Mouse (Mus musculus) common myeloid progenitor, adult 5-6 weeks (primary cell): Measurements from ENCODE around the gene Metap1d. TPM values are rescaled to one million over a fixed set of nuclear protein-coding genes. Genes with fewer than 3 reads are reported as not detected.

ENCODE experiments used
- ATAC-seq: replicated peaks from 2 replicates; pipeline ENCODE4 v1.8.0; 2016; ENCODE audit warnings: low read depth, mild to moderate bottlenecking, moderate TSS enrichment, inconsistent platforms; ENCODE audit not compliant: poor library complexity, severe bottlenecking
- total RNA-seq: library from RNA; stranded (forward); fragments of 200-1000, 187-1606 nt; gene quantifications from 2 replicates; pipeline ENCODE4 v1.2.3, GENCODE M21; 2017

Gene Metap1d
- total RNA-seq, 1 experiment from 2014 or later: 40.4 TPM

- no peak for ATAC-seq
These were observed 89.8 kb downstream of the Metap1d start for GRCm38 (mm10) chr2:71542816-71543301.

- ATAC-seq: no peak
These were observed 90.5 kb downstream of the Metap1d start for GRCm38 (mm10) chr2:71543531-71543930.

GRCm38 (mm10) chr2:71543948-71544347, 90.9 kb downstream of the Metap1d start:
- no peak for ATAC-seq

DNA sequence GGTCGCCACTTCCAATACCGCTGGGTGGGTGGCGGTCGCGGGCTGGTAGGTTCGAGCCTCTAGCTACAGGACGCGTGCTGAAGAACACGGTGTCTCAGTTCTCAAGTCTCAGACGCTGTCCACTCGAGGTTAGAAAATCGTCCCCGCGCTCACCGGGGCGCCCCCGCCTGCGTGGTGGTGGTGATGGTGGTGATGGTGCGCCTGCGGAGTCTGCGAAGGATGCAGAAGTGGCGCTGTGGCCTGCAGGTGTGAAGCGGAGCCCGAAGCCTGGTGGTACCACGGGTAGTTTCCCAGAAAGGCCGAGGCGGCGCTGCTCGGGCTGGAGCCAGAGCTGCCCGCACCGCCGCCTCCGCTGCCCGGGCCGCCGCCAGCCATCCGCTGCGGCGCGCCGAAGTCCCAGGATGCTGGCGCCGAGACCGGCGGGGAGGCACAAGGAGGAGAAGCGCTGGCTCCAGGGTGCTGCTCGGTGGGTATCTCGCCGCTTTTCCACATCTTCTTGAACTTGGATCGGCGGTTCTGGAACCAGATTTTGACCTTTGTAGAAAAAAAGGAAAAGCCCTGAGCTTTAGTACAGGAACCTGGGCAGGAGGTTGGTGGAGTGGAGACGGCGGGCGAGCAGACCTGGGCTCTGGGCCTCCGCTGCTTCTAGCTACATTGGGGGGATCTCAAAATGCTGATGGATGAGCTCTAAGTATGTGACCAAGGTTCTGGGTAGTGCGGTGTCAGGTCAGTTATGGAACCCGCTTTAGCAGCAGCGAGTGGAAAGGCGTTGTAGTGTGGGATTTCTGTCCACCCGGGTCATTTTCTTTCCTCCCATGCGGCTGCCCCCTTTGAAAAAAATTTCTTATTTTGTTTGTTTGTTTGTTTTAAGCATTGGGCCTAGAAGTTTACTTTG, 91.6 kb downstream of the Metap1d start:
- ATAC-seq: no peak

DNA sequence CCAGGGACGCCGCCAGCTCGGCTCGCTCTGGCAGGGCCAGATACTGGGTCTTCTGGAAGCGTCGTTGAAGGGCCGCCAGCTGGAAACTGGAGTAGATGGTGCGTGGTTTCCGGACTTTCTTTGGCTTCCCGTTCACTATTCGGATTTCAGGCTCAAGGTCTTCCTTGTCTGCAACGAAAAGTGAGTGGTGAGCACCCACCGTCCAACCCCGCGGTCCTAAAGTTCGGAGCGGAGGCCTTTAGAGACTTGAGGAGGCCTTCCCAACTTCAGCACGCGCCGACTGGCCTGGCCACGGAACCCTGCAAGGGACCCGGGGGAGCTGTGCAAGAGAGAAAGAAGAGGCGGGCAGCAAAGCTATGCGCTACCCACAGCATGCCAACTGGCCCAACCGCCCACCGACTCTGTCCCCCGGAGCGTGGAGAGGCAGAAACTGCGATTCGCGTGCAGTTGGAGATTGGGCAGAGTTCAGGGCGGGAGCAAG, 92.4 kb downstream of the Metap1d start:
- ATAC-seq: no peak

- 0 out of 2 replicates have a peak, but pooled peaks have one; percentile 6 for ATAC-seq
These were observed 93.0 kb downstream of the Metap1d start for GRCm38 (mm10) chr2:71545882-71546639.

DNA sequence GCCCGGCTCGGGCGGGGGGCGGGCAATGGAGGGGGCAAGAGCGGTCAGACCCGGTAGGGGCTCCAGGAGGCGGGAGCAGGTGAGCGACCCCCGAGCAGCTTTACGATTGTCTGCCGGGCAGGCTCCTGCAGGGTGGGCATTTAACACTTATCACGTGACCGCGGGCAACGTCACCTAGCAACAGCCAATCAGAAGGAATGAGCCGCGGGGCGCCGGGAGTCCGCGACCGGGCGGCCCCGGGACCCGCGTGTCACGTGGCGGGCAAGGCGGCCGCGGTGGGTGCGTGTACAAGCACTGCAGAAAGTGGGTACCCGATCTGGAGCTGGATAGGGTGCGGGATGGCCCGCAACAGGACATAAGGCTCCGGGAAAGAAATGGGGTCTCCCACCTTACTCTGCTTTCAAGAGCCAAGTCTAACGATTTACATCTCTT, 93.6 kb downstream of the Metap1d start, which contains the start of gene Dlx2:
TSS of gene Dlx2 (minus strand) at position 115 of the 432 bp plus-strand sequence.
- ATAC-seq: no peak

DNA sequence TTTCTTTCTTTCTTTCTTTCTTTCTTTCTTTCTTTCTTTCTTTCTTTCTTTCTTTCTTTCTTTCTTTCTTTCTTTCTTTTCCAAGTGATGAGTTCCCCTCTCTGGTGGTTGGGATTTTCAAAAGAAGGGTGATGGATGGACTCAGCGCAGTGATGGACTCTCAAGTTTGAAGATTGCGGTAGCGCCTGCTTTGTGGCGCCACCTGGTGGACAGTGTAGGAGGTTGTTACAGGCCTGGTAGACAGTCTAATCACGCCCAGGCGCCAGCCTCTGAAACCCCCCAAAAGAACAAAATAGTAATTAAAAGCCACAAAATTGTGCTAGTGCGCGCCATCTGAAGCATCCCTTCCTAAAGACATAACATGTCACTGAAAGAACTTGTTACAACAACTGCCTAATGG, 94.8 kb downstream of the Metap1d start:
- peak; percentile 63 for ATAC-seq

- ATAC-seq: no peak
These were observed 97.3 kb downstream of the Metap1d start for GRCm38 (mm10) chr2:71550330-71550729.

- ATAC-seq: peak; percentile 53; the same call in 1 of the 2 replicates
These were observed 98.6 kb downstream of the Metap1d start for GRCm38 (mm10) chr2:71551704-71552103.

DNA sequence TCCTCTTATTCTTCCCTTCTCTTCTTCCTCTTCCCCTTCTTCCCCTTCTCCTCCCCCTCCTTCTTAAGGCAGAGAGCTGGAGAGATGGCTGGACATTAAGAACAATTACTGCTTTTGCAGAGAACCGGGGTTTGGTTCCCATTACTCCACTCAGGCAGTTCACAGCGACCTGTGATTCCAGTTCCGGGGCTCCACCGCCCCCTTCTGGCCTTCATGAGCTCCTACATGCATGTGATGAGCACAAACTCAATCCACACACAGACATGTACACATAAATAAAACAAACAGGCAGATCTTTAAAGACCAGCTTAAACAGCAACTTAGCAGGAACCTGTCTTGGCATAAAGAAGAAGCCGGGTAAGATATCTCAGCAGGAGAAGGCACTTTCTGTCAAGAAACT, 103.0 kb downstream of the Metap1d start:
- ATAC-seq: no peak

DNA sequence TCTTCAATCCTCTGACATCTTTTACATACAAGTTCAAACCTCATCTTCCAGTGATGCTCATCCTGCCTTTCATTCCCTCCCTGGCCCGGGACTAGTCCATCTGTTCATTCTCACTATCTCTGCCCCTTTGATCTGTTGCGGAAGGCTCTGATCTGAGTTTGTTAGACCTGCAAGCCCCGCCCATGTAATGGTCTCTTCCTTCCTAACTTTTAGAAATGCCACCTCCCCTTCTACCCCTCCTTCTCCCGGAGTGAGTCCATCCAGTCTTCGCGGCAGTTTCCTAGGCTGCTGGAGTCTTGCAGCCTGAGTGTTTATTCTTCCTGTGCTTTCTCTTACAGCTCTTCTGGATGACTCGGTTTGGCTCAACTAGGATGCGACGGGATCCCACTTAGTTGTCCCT, 113.4 kb downstream of the Metap1d start:
- ATAC-seq: no peak

- ATAC-seq: no peak
These were observed 120.7 kb downstream of the Metap1d start for GRCm38 (mm10) chr2:71573736-71574135.

Other genes starting within 250 kb of the Metap1d start
- gene Dync1i2, start 241.6 kb upstream of the Metap1d start, total RNA-seq: 112 and 117 TPM in 2 replicates
- gene Slc25a12, start 85.5 kb upstream of the Metap1d start, total RNA-seq: 36.8 and 48.2 TPM in 2 replicates
- gene Hat1, start 64.3 kb upstream of the Metap1d start, total RNA-seq: 183 and 200 TPM in 2 replicates
- not detected in 2 replicates for gene Dlx1, start 74.8 kb downstream of the Metap1d start, total RNA-seq
- gene Dlx2, start 93.5 kb downstream of the Metap1d start, total RNA-seq: not detected in 2 replicates